Mouse (Mus musculus): ENCODE data around the gene Nacc2. TPM values are rescaled to one million over a fixed set of nuclear protein-coding genes. Genes with fewer than 3 reads are reported as not detected.

Gene Nacc2
- polyA plus RNA-seq, 1 experiment from 2014 or later = 15.0 TPM

GRCm38 (mm10) chr2:26116550-26116949 is 6.5 kb downstream of the Nacc2 start:
- H3K9me3 ChIP-seq (replicated peaks) = no peaks in the 10 kb centered on the region
- H3K27ac ChIP-seq = no peak overlapping the region
- H3K4me1 ChIP-seq = peaks cover 9% of the 10 kb centered on the region
- H3K9ac ChIP-seq = no peak overlapping the region
- no peak overlapping the region for H3K4me3 ChIP-seq
- H3K36me3 ChIP-seq = no peaks in the 10 kb centered on the region
- no peak for ATAC-seq (ENCODE audit: low FRiP score)
- H3K4me2 ChIP-seq (replicated peaks) = no peak overlapping the region
- H3K27me3 ChIP-seq = peaks cover 27% of the 10 kb centered on the region
- 79% methylated on average over 3 of the region's 3 CpGs for WGBS

- WGBS = 79% methylated on average over 6 of the region's 6 CpGs
- H3K9me3 ChIP-seq (replicated peaks) = no peaks in the 10 kb centered on the region
Observed at GRCm38 (mm10) chr2:26115215-26115614, 7.8 kb downstream of the Nacc2 start.

GRCm38 (mm10) chr2:26108237-26108636 is 14.8 kb downstream of the Nacc2 start:
- peaks cover 4% of the 10 kb centered on the region for H3K27me3 ChIP-seq
- H3K9me3 ChIP-seq (replicated peaks) = no peaks in the 10 kb centered on the region
- peaks cover 3% of the 10 kb centered on the region; the same call in 1 of the 2 replicates for H3K4me1 ChIP-seq
- H3K4me2 ChIP-seq (replicated peaks) = no peak overlapping the region
- no peak overlapping the region for H3K27ac ChIP-seq
- H3K4me3 ChIP-seq = no peak overlapping the region
- WGBS = 82% methylated on average over 6 of the region's 6 CpGs
- ATAC-seq (ENCODE audit: low FRiP score) = no peak
- H3K9ac ChIP-seq = no peak overlapping the region
- no peaks in the 10 kb centered on the region for H3K36me3 ChIP-seq

More at GRCm38 (mm10) chr2:26115215-26115614, 7.8 kb downstream of the Nacc2 start:
- Histone ChIP-seq H3K4me1 (peaks cover 9% of the 10 kb centered on the region), H3K36me3 (no peaks in the 10 kb centered on the region), H3K4me2 (replicated peaks) (no peak overlapping the region), H3K9ac (no peak overlapping the region), H3K4me3 (no peak overlapping the region), H3K27me3 (peaks cover 17% of the 10 kb centered on the region), H3K27ac (no peak overlapping the region)
- no peak for ATAC-seq (ENCODE audit: low FRiP score)

- H3K4me1 ChIP-seq = peaks cover 3% of the 10 kb centered on the region; the same call in 1 of the 2 replicates
- peaks cover 4% of the 10 kb centered on the region for H3K27me3 ChIP-seq
- WGBS = 89% methylated on average over 8 of the region's 8 CpGs
- no peak overlapping the region for H3K9ac ChIP-seq
- H3K9me3 ChIP-seq (replicated peaks) = no peaks in the 10 kb centered on the region
- no peak overlapping the region for H3K4me3 ChIP-seq
- no peak overlapping the region for H3K27ac ChIP-seq
- no peak overlapping the region for H3K4me2 ChIP-seq (replicated peaks)
- no peak for ATAC-seq (ENCODE audit: low FRiP score)
- no peaks in the 10 kb centered on the region for H3K36me3 ChIP-seq
Observed at GRCm38 (mm10) chr2:26107011-26107410, 16.0 kb downstream of the Nacc2 start.

GRCm38 (mm10) chr2:26106233-26106632 is 16.8 kb downstream of the Nacc2 start:
- Histone ChIP-seq H3K4me1 (peaks cover 3% of the 10 kb centered on the region; the same call in 1 of the 2 replicates), H3K9me3 (replicated peaks) (no peaks in the 10 kb centered on the region), H3K9ac (no peak overlapping the region), H3K27me3 (peaks cover 4% of the 10 kb centered on the region), H3K36me3 (no peaks in the 10 kb centered on the region), H3K4me2 (replicated peaks) (no peak overlapping the region), H3K27ac (no peak overlapping the region), H3K4me3 (no peak overlapping the region)
- no peak for ATAC-seq (ENCODE audit: low FRiP score)
- 85% methylated on average over 2 of the region's 2 CpGs for WGBS

- Histone ChIP-seq H3K9me3 (replicated peaks) (no peaks in the 10 kb centered on the region), H3K4me2 (replicated peaks) (no peak overlapping the region), H3K9ac (no peak overlapping the region), H3K36me3 (no peaks in the 10 kb centered on the region), H3K4me1 (peaks cover 5% of the 10 kb centered on the region; the same call in 1 of the 2 replicates), H3K4me3 (no peak overlapping the region), H3K27ac (no peak overlapping the region), H3K27me3 (no peaks in the 10 kb centered on the region)
- ATAC-seq (ENCODE audit: low FRiP score) = no peak
- WGBS = 76% methylated on average over 4 of the region's 4 CpGs
Observed at GRCm38 (mm10) chr2:26100296-26100695, 22.7 kb downstream of the Nacc2 start.

GRCm38 (mm10) chr2:26099851-26100250 is 23.2 kb downstream of the Nacc2 start:
- H3K27ac ChIP-seq = no peak overlapping the region
- H3K4me2 ChIP-seq (replicated peaks) = no peak overlapping the region
- no peaks in the 10 kb centered on the region for H3K9me3 ChIP-seq (replicated peaks)
- no peak overlapping the region for H3K4me3 ChIP-seq
- WGBS = 95% methylated on average over 1 of the region's 1 CpGs
- H3K9ac ChIP-seq = no peak overlapping the region
- no peak for ATAC-seq (ENCODE audit: low FRiP score)
- peaks cover 5% of the 10 kb centered on the region; the same call in 1 of the 2 replicates for H3K4me1 ChIP-seq
- no peaks in the 10 kb centered on the region for H3K27me3 ChIP-seq
- no peaks in the 10 kb centered on the region for H3K36me3 ChIP-seq

- H3K4me3 ChIP-seq = no peak overlapping the region
- H3K4me1 ChIP-seq = peaks cover 5% of the 10 kb centered on the region; the same call in 1 of the 2 replicates
- no peak overlapping the region for H3K27ac ChIP-seq
- ATAC-seq (ENCODE audit: low FRiP score) = no peak
- H3K4me2 ChIP-seq (replicated peaks) = no peak overlapping the region
- no peak overlapping the region for H3K9ac ChIP-seq
- 87% methylated on average over 5 of the region's 5 CpGs for WGBS
- H3K27me3 ChIP-seq = no peaks in the 10 kb centered on the region
- H3K9me3 ChIP-seq (replicated peaks) = no peaks in the 10 kb centered on the region
- H3K36me3 ChIP-seq = no peaks in the 10 kb centered on the region
Observed at GRCm38 (mm10) chr2:26099260-26099659, 23.8 kb downstream of the Nacc2 start.

GRCm38 (mm10) chr2:26093897-26094296 is 29.1 kb downstream of the Nacc2 start:
- H3K4me3 ChIP-seq = no peak overlapping the region
- peaks cover 14% of the 10 kb centered on the region for H3K27me3 ChIP-seq
- H3K9ac ChIP-seq = no peak overlapping the region
- 87% methylated on average over 7 of the region's 7 CpGs for WGBS
- no peak overlapping the region for H3K27ac ChIP-seq
- ATAC-seq (ENCODE audit: low FRiP score) = no peak
- H3K9me3 ChIP-seq (replicated peaks) = no peaks in the 10 kb centered on the region
- no peak overlapping the region for H3K4me2 ChIP-seq (replicated peaks)
- H3K4me1 ChIP-seq = peaks cover 27% of the 10 kb centered on the region
- H3K36me3 ChIP-seq = no peaks in the 10 kb centered on the region

- Histone ChIP-seq H3K36me3 (no peaks in the 10 kb centered on the region), H3K27ac (peak overlapping the region; percentile 89), H3K4me2 (replicated peaks) (peak overlapping the region; percentile 86), H3K4me1 (peaks cover 22% of the 10 kb centered on the region), H3K4me3 (peak overlapping the region; percentile 75), H3K9ac (peak overlapping the region; percentile 83), H3K9me3 (replicated peaks) (no peaks in the 10 kb centered on the region), H3K27me3 (peaks cover 14% of the 10 kb centered on the region)
- ATAC-seq (ENCODE audit: low FRiP score) = peak; percentile 86
- WGBS = under 1% methylated on average over 24 of the region's 24 CpGs
Observed at GRCm38 (mm10) chr2:26091771-26092393, 31.1 kb downstream of the Nacc2 start.

- ATAC-seq (ENCODE audit: low FRiP score) = peak; percentile 61
- under 1% methylated on average over 37 of the region's 39 CpGs for WGBS
- Histone ChIP-seq H3K9me3 (replicated peaks) (no peaks in the 10 kb centered on the region), H3K4me3 (peak overlapping the region; percentile 75), H3K4me2 (replicated peaks) (peak overlapping the region; percentile 86), H3K4me1 (peaks cover 22% of the 10 kb centered on the region), H3K9ac (peak overlapping the region; percentile 83), H3K27me3 (peaks cover 14% of the 10 kb centered on the region), H3K36me3 (no peaks in the 10 kb centered on the region), H3K27ac (peak overlapping the region; percentile 89)
Observed at GRCm38 (mm10) chr2:26090876-26091770, 31.9 kb downstream of the Nacc2 start.

GRCm38 (mm10) chr2:26089005-26089404 is 34.0 kb downstream of the Nacc2 start:
- no peak overlapping the region for H3K27ac ChIP-seq
- H3K4me1 ChIP-seq = peaks cover 22% of the 10 kb centered on the region
- no peak overlapping the region for H3K4me3 ChIP-seq
- H3K27me3 ChIP-seq = peaks cover 12% of the 10 kb centered on the region
- H3K36me3 ChIP-seq = no peaks in the 10 kb centered on the region
- 77% methylated on average over 2 of the region's 2 CpGs for WGBS
- no peak for ATAC-seq (ENCODE audit: low FRiP score)
- H3K9ac ChIP-seq = no peak overlapping the region
- H3K4me2 ChIP-seq (replicated peaks) = no peak overlapping the region
- no peaks in the 10 kb centered on the region for H3K9me3 ChIP-seq (replicated peaks)
